Mouse (Mus musculus): ENCODE data around the gene 4430402I18Rik. TPM values are rescaled to one million over a fixed set of nuclear protein-coding genes. Genes with fewer than 3 reads are reported as not detected.
"Not testable (repeated sequence)": the region's sequence is repeated elsewhere in the genome, so short reads cannot be mapped to it uniquely, and the experiment has no call there.

4430402I18Rik gene
- 2.4 and 3.6 TPM in 2 replicates for polyA plus RNA-seq (2015; fragmentation: Nextera tagmentation; extraction: Ambion mirVana)

- no peaks in the 10 kb centered on the region for H3K9me3 ChIP-seq (replicated peaks)
- H3K4me3 ChIP-seq (replicated peaks) = no peak within 1 kb of the TSS
- peaks cover 7% of the 10 kb centered on the region for H3K4me1 ChIP-seq
- H3K27ac ChIP-seq (replicated peaks) = no peak within 1 kb of the TSS
- H3K4me2 ChIP-seq (replicated peaks) = 0 out of 2 replicates have a peak within 1 kb of the TSS, but pooled peaks have one; percentile 6
- ATAC-seq (ENCODE audit: insufficient number of reproducible peaks, low FRiP score, low TSS enrichment, low read depth) = no peak
- no peaks in the 10 kb centered on the region for H3K27me3 ChIP-seq
- H3K36me3 ChIP-seq = no peaks in the 10 kb centered on the region
- 11% methylated on average over 11 of the region's 11 CpGs for WGBS
- H3K9ac ChIP-seq = no peak within 1 kb of the TSS
Measured at GRCm38 (mm10) chr19:28967652-28968051, at the start of gene 4430402I18Rik. Gene 4430402I18Rik (minus strand): TSS chr19:28967800.

- ATAC-seq (ENCODE audit: insufficient number of reproducible peaks, low FRiP score, low TSS enrichment, low read depth) = no peak
- peaks cover 57% of the 10 kb centered on the region for H3K36me3 ChIP-seq
- no peaks in the 10 kb centered on the region for H3K27me3 ChIP-seq
- no peaks in the 10 kb centered on the region for H3K4me1 ChIP-seq
- H3K9me3 ChIP-seq (replicated peaks) = no peaks in the 10 kb centered on the region
- no peak overlapping the region for H3K4me2 ChIP-seq (replicated peaks)
- WGBS = 77% methylated on average over 5 of the region's 5 CpGs
- H3K27ac ChIP-seq (replicated peaks) = no peak overlapping the region
- no peak overlapping the region for H3K4me3 ChIP-seq (replicated peaks)
- H3K9ac ChIP-seq = no peak overlapping the region
Measured at GRCm38 (mm10) chr19:29016786-29017185, 49.2 kb upstream of the 4430402I18Rik start.

- Histone ChIP-seq H3K27me3 (no peaks in the 10 kb centered on the region), H3K4me3 (replicated peaks) (no peak overlapping the region), H3K27ac (replicated peaks) (no peak overlapping the region), H3K9me3 (replicated peaks) (no peaks in the 10 kb centered on the region), H3K4me1 (no peaks in the 10 kb centered on the region), H3K4me2 (replicated peaks) (no peak overlapping the region), H3K9ac (no peak overlapping the region), H3K36me3 (peaks cover 58% of the 10 kb centered on the region)
- WGBS = 66% methylated on average over 5 of the region's 5 CpGs
- ATAC-seq (ENCODE audit: insufficient number of reproducible peaks, low FRiP score, low TSS enrichment, low read depth) = no peak
Measured at GRCm38 (mm10) chr19:29016204-29016765, 48.7 kb upstream of the 4430402I18Rik start.

GRCm38 (mm10) chr19:29015410-29016203 lies 48.0 kb upstream of the 4430402I18Rik start:
- no peak overlapping the region for H3K27ac ChIP-seq (replicated peaks)
- H3K9ac ChIP-seq = no peak overlapping the region
- 76% methylated on average over 8 of the region's 8 CpGs for WGBS
- ATAC-seq (ENCODE audit: insufficient number of reproducible peaks, low FRiP score, low TSS enrichment, low read depth) = no peak
- H3K4me3 ChIP-seq (replicated peaks) = no peak overlapping the region
- H3K4me1 ChIP-seq = no peaks in the 10 kb centered on the region
- peaks cover 62% of the 10 kb centered on the region for H3K36me3 ChIP-seq
- H3K9me3 ChIP-seq (replicated peaks) = no peaks in the 10 kb centered on the region
- H3K27me3 ChIP-seq = no peaks in the 10 kb centered on the region
- no peak overlapping the region for H3K4me2 ChIP-seq (replicated peaks)

GRCm38 (mm10) chr19:29014466-29015055 lies 47.0 kb upstream of the 4430402I18Rik start:
- WGBS = 77% methylated on average over 5 of the region's 5 CpGs
- Histone ChIP-seq H3K9ac (no peak overlapping the region), H3K4me3 (replicated peaks) (no peak overlapping the region), H3K36me3 (peaks cover 52% of the 10 kb centered on the region), H3K27me3 (no peaks in the 10 kb centered on the region), H3K9me3 (replicated peaks) (no peaks in the 10 kb centered on the region), H3K4me2 (replicated peaks) (no peak overlapping the region), H3K27ac (replicated peaks) (no peak overlapping the region), H3K4me1 (no peaks in the 10 kb centered on the region)
- no peak for ATAC-seq (ENCODE audit: insufficient number of reproducible peaks, low FRiP score, low TSS enrichment, low read depth)

- H3K36me3 ChIP-seq = peaks cover 55% of the 10 kb centered on the region
Measured at GRCm38 (mm10) chr19:29011355-29011990, 43.9 kb upstream of the 4430402I18Rik start.

GRCm38 (mm10) chr19:29009046-29009445 lies 41.4 kb upstream of the 4430402I18Rik start:
- no peak overlapping the region for H3K9ac ChIP-seq
- no peaks in the 10 kb centered on the region for H3K27me3 ChIP-seq
- H3K27ac ChIP-seq (replicated peaks) = no peak overlapping the region
- no peaks in the 10 kb centered on the region for H3K4me1 ChIP-seq
- H3K4me2 ChIP-seq (replicated peaks) = no peak overlapping the region
- peaks cover 50% of the 10 kb centered on the region for H3K36me3 ChIP-seq
- H3K9me3 ChIP-seq (replicated peaks) = no peaks in the 10 kb centered on the region
- no peak overlapping the region for H3K4me3 ChIP-seq (replicated peaks)
- no peak for ATAC-seq (ENCODE audit: insufficient number of reproducible peaks, low FRiP score, low TSS enrichment, low read depth)
- 94% methylated on average over 11 of the region's 11 CpGs for WGBS

More at GRCm38 (mm10) chr19:29011355-29011990, 43.9 kb upstream of the 4430402I18Rik start:
- no peak overlapping the region for H3K27ac ChIP-seq (replicated peaks)
- no peaks in the 10 kb centered on the region for H3K9me3 ChIP-seq (replicated peaks)
- no peaks in the 10 kb centered on the region for H3K27me3 ChIP-seq
- H3K4me1 ChIP-seq = no peaks in the 10 kb centered on the region
- ATAC-seq (ENCODE audit: insufficient number of reproducible peaks, low FRiP score, low TSS enrichment, low read depth) = no peak
- no peak overlapping the region for H3K9ac ChIP-seq
- WGBS = 80% methylated on average over 12 of the region's 12 CpGs
- no peak overlapping the region for H3K4me3 ChIP-seq (replicated peaks)
- H3K4me2 ChIP-seq (replicated peaks) = no peak overlapping the region

GRCm38 (mm10) chr19:29008069-29008706 lies 40.6 kb upstream of the 4430402I18Rik start:
- 86% methylated on average over 3 of the region's 3 CpGs for WGBS
- H3K36me3 ChIP-seq = peaks cover 44% of the 10 kb centered on the region
- H3K27ac ChIP-seq (replicated peaks) = no peak overlapping the region
- no peak for ATAC-seq (ENCODE audit: insufficient number of reproducible peaks, low FRiP score, low TSS enrichment, low read depth)
- H3K9me3 ChIP-seq (replicated peaks) = no peaks in the 10 kb centered on the region
- H3K4me3 ChIP-seq (replicated peaks) = no peak overlapping the region
- H3K4me2 ChIP-seq (replicated peaks) = no peak overlapping the region
- H3K4me1 ChIP-seq = no peaks in the 10 kb centered on the region
- no peaks in the 10 kb centered on the region for H3K27me3 ChIP-seq
- H3K9ac ChIP-seq = no peak overlapping the region

- not testable (repeated sequence) for ATAC-seq (ENCODE audit: insufficient number of reproducible peaks, low FRiP score, low TSS enrichment, low read depth); H3K9me3 ChIP-seq (replicated peaks); H3K4me1 ChIP-seq; H3K27ac ChIP-seq (replicated peaks); H3K27me3 ChIP-seq; H3K4me3 ChIP-seq (replicated peaks); H3K9ac ChIP-seq; H3K4me2 ChIP-seq (replicated peaks)
- H3K36me3 ChIP-seq = peaks cover 43% of the 10 kb centered on the region
- 94% methylated on average over 16 of the region's 16 CpGs for WGBS
Measured at GRCm38 (mm10) chr19:29000321-29000720, 32.7 kb upstream of the 4430402I18Rik start.

GRCm38 (mm10) chr19:28997976-28998630 lies 30.5 kb upstream of the 4430402I18Rik start:
- Histone ChIP-seq H3K4me1 (no peaks in the 10 kb centered on the region), H3K4me3 (replicated peaks) (no peak overlapping the region), H3K27ac (replicated peaks) (no peak overlapping the region), H3K4me2 (replicated peaks) (no peak overlapping the region), H3K9me3 (replicated peaks) (no peaks in the 10 kb centered on the region), H3K27me3 (no peaks in the 10 kb centered on the region), H3K9ac (no peak overlapping the region), H3K36me3 (peaks cover 54% of the 10 kb centered on the region)
- no peak for ATAC-seq (ENCODE audit: insufficient number of reproducible peaks, low FRiP score, low TSS enrichment, low read depth)
- WGBS = 64% methylated on average over 4 of the region's 4 CpGs
